Comparison of ENCODE assay signal across 31 mouse cellular contexts in the genomic region with DNA sequence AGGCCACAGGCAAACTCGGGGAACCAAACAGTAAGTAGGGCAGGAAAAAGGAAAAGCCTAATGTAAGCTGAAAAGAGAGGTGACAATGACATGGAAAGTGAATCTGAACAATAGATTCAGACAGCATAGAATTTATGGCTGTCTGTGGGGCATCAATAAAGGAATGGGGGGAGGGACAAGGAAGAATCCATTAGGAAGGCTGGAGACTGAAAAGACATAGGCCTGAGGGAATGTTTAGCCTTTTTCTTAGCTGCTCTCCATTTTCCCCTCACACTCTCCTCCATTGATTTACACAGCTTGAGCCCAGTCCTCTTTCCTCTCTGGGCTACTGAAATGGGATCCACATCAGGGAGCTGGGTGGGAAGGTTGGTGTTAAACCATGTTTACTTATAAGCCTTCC.
DNase-seq lines count a peak whose midpoint lies in the region; ATAC-seq and TF ChIP-seq lines count a peak whose summit lies in the region.
"Had no signal": no experiment of that assay in that cellular context is flagged by ENCODE, and none has a peak within 500 bp of the region (broad histone marks: within the 10 kb centered on the region; RNA-seq: fewer than 3 reads in every experiment).

No protein-coding gene starts in this region.

- peak; percentile 65 for ATAC-seq in hindbrain, embryonic 11.5 days (ENCODE audit: low FRiP score)
- ATAC-seq in hindbrain, embryonic 16.5 days, result no peak
- peak; percentile 88 for ATAC-seq in neural tube, embryonic 11.5 days (ENCODE audit: insufficient read depth, low FRiP score, low TSS enrichment)
- no peak for ATAC-seq in liver, embryonic 12.5 days
- ATAC-seq: activated CD4-positive, CD25-positive, alpha-beta regulatory T cell, adult 4 months; forebrain, embryonic 14.5 days; liver, postnatal 0 days had no signal

- H3K4me3 ChIP-seq in hindbrain, embryonic 11.5 days (ENCODE audit: low read depth, low read length), result no peak overlapping the region
- H3K4me3 ChIP-seq in hindbrain, embryonic 16.5 days (ENCODE audit: low read length), result no peak overlapping the region
- no peak overlapping the region for H3K4me3 ChIP-seq in neural tube, embryonic 11.5 days (ENCODE audit: low read depth, low read length)
- H3K4me3 ChIP-seq in liver, embryonic 12.5 days, result no peak overlapping the region
- H3K4me3 ChIP-seq: heart, adult 2 months; heart, embryonic 12.5 days; layer of hippocampus, adult 2 months; limb, embryonic 13.5 days; megakaryocyte, embryonic 14.5 days; myocyte had no signal

- H3K4me1 ChIP-seq in hindbrain, embryonic 11.5 days (replicated peaks; ENCODE audit: control insufficient read depth, insufficient read depth, low read length), result no peaks in the 10 kb centered on the region
- H3K4me1 ChIP-seq in hindbrain, embryonic 16.5 days (ENCODE audit: control insufficient read depth, insufficient read depth, low read depth, low read length), result no peaks in the 10 kb centered on the region
- H3K4me1 ChIP-seq in neural tube, embryonic 11.5 days (ENCODE audit: control insufficient read depth, insufficient read depth, low read length), result 0 out of 2 replicates have a peak, but pooled peaks cover 4% of the 10 kb centered on the region
- no peaks in the 10 kb centered on the region for H3K4me1 ChIP-seq in liver, embryonic 12.5 days
- H3K4me1 ChIP-seq: heart, embryonic 12.5 days; megakaryocyte, embryonic 14.5 days had no signal

- H3K36me3 ChIP-seq in hindbrain, embryonic 11.5 days (ENCODE audit: control insufficient read depth, insufficient read depth, low read length), result no peaks in the 10 kb centered on the region
- H3K36me3 ChIP-seq in hindbrain, embryonic 16.5 days (ENCODE audit: control insufficient read depth, insufficient read depth, low read length), result no peaks in the 10 kb centered on the region
- no peaks in the 10 kb centered on the region for H3K36me3 ChIP-seq in neural tube, embryonic 11.5 days (ENCODE audit: control insufficient read depth, insufficient read depth, low read length)
- H3K36me3 ChIP-seq in liver, embryonic 12.5 days, result no peaks in the 10 kb centered on the region
- H3K36me3 ChIP-seq: heart, embryonic 12.5 days; limb, embryonic 13.5 days had no signal

- H3K27me3 ChIP-seq in hindbrain, embryonic 11.5 days (ENCODE audit: control insufficient read depth, insufficient read depth, low read length), result no peaks in the 10 kb centered on the region
- H3K27me3 ChIP-seq in hindbrain, embryonic 16.5 days (replicated peaks; ENCODE audit: control insufficient read depth, insufficient read depth, low read length), result no peaks in the 10 kb centered on the region
- no peaks in the 10 kb centered on the region for H3K27me3 ChIP-seq in neural tube, embryonic 11.5 days (ENCODE audit: control insufficient read depth, insufficient read depth, low read length)
- H3K27me3 ChIP-seq in liver, embryonic 12.5 days (replicated peaks), result no peaks in the 10 kb centered on the region
- H3K27me3 ChIP-seq: heart, embryonic 12.5 days; limb, embryonic 13.5 days; megakaryocyte, embryonic 14.5 days had no signal

- no peak for TF ChIP-seq CTCF in brain, embryonic 14.5 days (IDR thresholded peaks at IDR 0.05; ENCODE audit: borderline replicate concordance, extremely low read depth, insufficient read depth, insufficient read length)

- no peak overlapping the region for H3K9ac ChIP-seq in hindbrain, embryonic 11.5 days (ENCODE audit: low read depth, low read length)
- no peak overlapping the region for H3K9ac ChIP-seq in hindbrain, embryonic 16.5 days (ENCODE audit: low read depth, low read length)
- no peak overlapping the region for H3K9ac ChIP-seq in neural tube, embryonic 11.5 days (ENCODE audit: low read length)
- H3K9ac ChIP-seq in liver, embryonic 12.5 days, result no peak overlapping the region
- H3K9ac ChIP-seq: heart, embryonic 12.5 days; hindbrain, embryonic 14.5 days; limb, embryonic 13.5 days; liver, postnatal 0 days had no signal

- no peak for TF ChIP-seq POLR2A in brain, embryonic 14.5 days (IDR thresholded peaks at IDR 0.05; ENCODE audit: borderline replicate concordance, extremely low read depth, insufficient read depth, insufficient read length, poor library complexity, severe bottlenecking)

- no peak overlapping the region for H3K4me2 ChIP-seq in hindbrain, embryonic 11.5 days (replicated peaks; ENCODE audit: low read depth, low read length)
- H3K4me2 ChIP-seq in hindbrain, embryonic 16.5 days (ENCODE audit: low read length), result no peak overlapping the region
- H3K4me2 ChIP-seq in neural tube, embryonic 11.5 days (ENCODE audit: low read depth), result no peak overlapping the region
- H3K4me2 ChIP-seq in liver, embryonic 12.5 days, result no peak overlapping the region
- H3K4me2 ChIP-seq: heart, embryonic 12.5 days; hindbrain, embryonic 14.5 days; limb, embryonic 13.5 days; liver, embryonic 11.5 days had no signal

- H3K27ac ChIP-seq in hindbrain, embryonic 11.5 days (ENCODE audit: low read depth, low read length), result no peak overlapping the region
- H3K27ac ChIP-seq in hindbrain, embryonic 16.5 days (ENCODE audit: low read depth, low read length), result no peak overlapping the region
- peak overlapping the region; percentile 50; the same call in 1 of the 2 replicates for H3K27ac ChIP-seq in neural tube, embryonic 11.5 days (ENCODE audit: low read depth, low read length)
- no peak overlapping the region for H3K27ac ChIP-seq in liver, embryonic 12.5 days
- H3K27ac ChIP-seq: heart, adult 2 months; hindbrain, embryonic 14.5 days; layer of hippocampus, adult 2 months; limb, embryonic 13.5 days; stomach, postnatal 0 days had no signal

- no peaks in the 10 kb centered on the region for H3K9me3 ChIP-seq in hindbrain, embryonic 11.5 days (ENCODE audit: control insufficient read depth, low read length)
- H3K9me3 ChIP-seq in hindbrain, embryonic 16.5 days (ENCODE audit: control insufficient read depth, low read length), result peaks cover 4% of the 10 kb centered on the region; the same call in 1 of the 2 replicates
- no peaks in the 10 kb centered on the region for H3K9me3 ChIP-seq in neural tube, embryonic 11.5 days (ENCODE audit: control insufficient read depth, low read length)
- H3K9me3 ChIP-seq in liver, embryonic 12.5 days (replicated peaks), result no peaks in the 10 kb centered on the region
- H3K9me3 ChIP-seq: heart, embryonic 12.5 days; limb, embryonic 13.5 days had no signal

- 27% methylated on average over 1 of the region's 1 CpGs for WGBS in hindbrain, embryonic 11.5 days
- 31% methylated on average over 1 of the region's 1 CpGs for WGBS in hindbrain, embryonic 16.5 days
- WGBS in neural tube, embryonic 11.5 days, result 27% methylated on average over 1 of the region's 1 CpGs
- WGBS in liver, embryonic 12.5 days (ENCODE audit: insufficient replicate concordance), result 47% methylated on average over 1 of the region's 1 CpGs

- DNase-seq in hindbrain, embryonic 11.5 days (ENCODE audit: low spot score), result peak; percentile 10
- DNase-seq in ZHBTc4 (ENCODE audit: low read depth, low spot score), result peak; percentile 2
- peak; percentile 22 for DNase-seq in brain, embryonic 14.5 days (ENCODE audit: low read depth)
- DNase-seq in neural tube, embryonic 11.5 days (ENCODE audit: low spot score), result peak; percentile 22
- no peak for DNase-seq in gastrocnemius, adult 18-20 months (ENCODE audit: low spot score)
- no peak for DNase-seq in thymus, postnatal 14 days
- DNase-seq: adrenal gland, adult 2 months; adrenal gland, postnatal 36 days; B cell, adult 2 months; cerebellum, adult 2 months; cerebellum, postnatal 14 days; heart, adult 2 months; kidney, adult 2 months; kidney, postnatal 36 days; liver, postnatal 0 days; lung, postnatal 4 days; right cerebral cortex, postnatal 4 days; thymus, adult 18-20 months; thymus, postnatal 36 days had no signal

Comparison
In these comparisons a context has a peak if more than half of its experiments do, and no peak if none do; other contexts are left out.
1. ATAC-seq: peak in hindbrain, embryonic 11.5 days (single experiment) and neural tube, embryonic 11.5 days (single experiment); none in hindbrain, embryonic 16.5 days (single experiment) and liver, embryonic 12.5 days (single experiment).
2. DNase-seq: peak in hindbrain, embryonic 11.5 days (single experiment), ZHBTc4 (single experiment), brain, embryonic 14.5 days (single experiment) and neural tube, embryonic 11.5 days (single experiment); none in gastrocnemius, adult 18-20 months (single experiment) and thymus, postnatal 14 days (single experiment).